Mouse (Mus musculus): ENCODE results near the gene Acly. TPM values are rescaled to one million over a fixed set of nuclear protein-coding genes. Genes with fewer than 3 reads are reported as not detected.

Gene Acly
- polyA plus RNA-seq, 1 experiment from 2014 or later, result 218 TPM

DNA sequence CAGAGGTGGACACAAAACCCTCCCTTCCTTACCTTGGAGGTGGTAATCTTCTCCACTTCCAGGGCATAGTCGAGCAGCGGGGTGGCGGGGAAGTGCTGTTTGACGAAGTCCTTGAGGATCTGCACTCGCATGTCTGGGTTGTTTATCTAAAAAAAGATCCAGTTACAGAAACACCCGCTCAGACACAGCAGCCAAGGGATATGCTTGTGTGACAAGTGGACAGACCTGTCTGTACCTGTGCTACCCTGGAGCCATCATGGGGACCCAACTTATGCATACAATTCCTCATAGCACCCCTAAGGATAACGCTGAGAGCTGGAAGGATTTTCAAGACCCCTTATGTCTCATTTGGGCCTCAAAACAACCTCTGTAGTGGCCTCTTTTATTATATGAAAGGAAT lies 48.6 kb downstream of the Acly start:
- H3K4me3 ChIP-seq (ENCODE audit: low read depth, low read length), result no peak overlapping the region
- H3K9ac ChIP-seq (ENCODE audit: low read depth, low read length), result no peak overlapping the region
- no peaks in the 10 kb centered on the region for H3K4me1 ChIP-seq (ENCODE audit: control insufficient read depth, insufficient read depth, low read length)
- H3K27me3 ChIP-seq (ENCODE audit: control insufficient read depth, insufficient read depth, low read depth, low read length), result no peaks in the 10 kb centered on the region
- no peak overlapping the region for H3K4me2 ChIP-seq (ENCODE audit: low read length)
- no peak for ATAC-seq
- H3K27ac ChIP-seq (ENCODE audit: low read length), result no peak overlapping the region
- WGBS, result 91% methylated on average over 7 of the region's 7 CpGs
- no peaks in the 10 kb centered on the region for H3K9me3 ChIP-seq (replicated peaks; ENCODE audit: control insufficient read depth, low read length, poor library complexity, severe bottlenecking)
- H3K36me3 ChIP-seq (ENCODE audit: control insufficient read depth, insufficient read depth, low read length), result peaks cover 62% of the 10 kb centered on the region

DNA sequence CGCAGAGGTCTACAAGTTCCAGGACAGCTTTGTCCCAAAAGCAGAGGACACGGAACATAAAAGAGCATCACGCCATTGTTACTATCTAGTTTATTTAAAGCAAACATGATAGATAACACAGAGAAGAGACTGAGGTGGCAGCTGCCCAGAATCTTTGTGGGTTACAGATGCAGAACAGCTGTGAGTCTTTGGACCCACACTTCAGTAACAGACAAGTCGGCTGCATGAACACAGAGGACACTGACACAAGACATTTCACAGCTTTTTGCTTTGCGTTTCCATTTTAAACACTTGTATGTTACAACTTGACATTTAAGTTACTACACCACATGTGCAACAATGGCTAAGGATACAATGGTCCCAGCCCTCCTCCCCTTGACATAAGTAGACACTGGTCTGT lies 51.5 kb downstream of the Acly start:
- Histone ChIP-seq H3K4me2 (ENCODE audit: low read length) (no peak overlapping the region), H3K4me1 (ENCODE audit: control insufficient read depth, insufficient read depth, low read length) (0 out of 2 replicates have a peak, but pooled peaks cover 3% of the 10 kb centered on the region), H3K9ac (ENCODE audit: low read depth, low read length) (no peak overlapping the region), H3K4me3 (ENCODE audit: low read depth, low read length) (no peak overlapping the region), H3K9me3 (replicated peaks; ENCODE audit: control insufficient read depth, low read length, poor library complexity, severe bottlenecking) (no peaks in the 10 kb centered on the region), H3K36me3 (ENCODE audit: control insufficient read depth, insufficient read depth, low read length) (peaks cover 39% of the 10 kb centered on the region), H3K27ac (ENCODE audit: low read length) (no peak overlapping the region), H3K27me3 (ENCODE audit: control insufficient read depth, insufficient read depth, low read depth, low read length) (no peaks in the 10 kb centered on the region)
- ATAC-seq, result no peak
- 94% methylated on average over 5 of the region's 5 CpGs for WGBS

DNA sequence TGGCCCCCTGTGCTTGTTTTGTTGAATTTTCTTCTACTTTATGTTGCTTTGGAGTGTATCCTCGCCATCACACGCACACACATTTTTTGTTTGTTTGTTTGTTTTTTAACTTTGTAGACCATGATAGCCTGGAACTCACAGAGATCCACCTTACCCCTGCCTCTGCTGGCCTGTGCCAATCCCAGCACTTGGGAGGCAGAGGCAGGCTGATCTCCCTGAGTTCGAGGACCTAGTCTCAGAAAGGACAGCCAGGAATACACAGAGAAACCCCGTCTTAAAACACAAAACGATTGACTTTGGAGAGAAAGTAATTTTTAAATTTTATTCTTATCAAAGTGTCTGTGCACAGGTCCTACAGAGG lies 54.9 kb downstream of the Acly start:
- Histone ChIP-seq H3K4me1 (ENCODE audit: control insufficient read depth, insufficient read depth, low read length) (peaks cover 23% of the 10 kb centered on the region), H3K9me3 (replicated peaks; ENCODE audit: control insufficient read depth, low read length, poor library complexity, severe bottlenecking) (no peaks in the 10 kb centered on the region), H3K4me3 (ENCODE audit: low read depth, low read length) (peak overlapping the region; percentile 96), H3K9ac (ENCODE audit: low read depth, low read length) (no peak overlapping the region), H3K4me2 (ENCODE audit: low read length) (peak overlapping the region; percentile 35; the same call in 1 of the 2 replicates), H3K27ac (ENCODE audit: low read length) (peak overlapping the region; percentile 91; the same call in 1 of the 2 replicates), H3K36me3 (ENCODE audit: control insufficient read depth, insufficient read depth, low read length) (peaks cover 13% of the 10 kb centered on the region; the same call in 1 of the 2 replicates), H3K27me3 (ENCODE audit: control insufficient read depth, insufficient read depth, low read depth, low read length) (no peaks in the 10 kb centered on the region)
- WGBS, result 32% methylated on average over 5 of the region's 5 CpGs
- peak; percentile 46; the same call in 1 of the 2 replicates for ATAC-seq

DNA sequence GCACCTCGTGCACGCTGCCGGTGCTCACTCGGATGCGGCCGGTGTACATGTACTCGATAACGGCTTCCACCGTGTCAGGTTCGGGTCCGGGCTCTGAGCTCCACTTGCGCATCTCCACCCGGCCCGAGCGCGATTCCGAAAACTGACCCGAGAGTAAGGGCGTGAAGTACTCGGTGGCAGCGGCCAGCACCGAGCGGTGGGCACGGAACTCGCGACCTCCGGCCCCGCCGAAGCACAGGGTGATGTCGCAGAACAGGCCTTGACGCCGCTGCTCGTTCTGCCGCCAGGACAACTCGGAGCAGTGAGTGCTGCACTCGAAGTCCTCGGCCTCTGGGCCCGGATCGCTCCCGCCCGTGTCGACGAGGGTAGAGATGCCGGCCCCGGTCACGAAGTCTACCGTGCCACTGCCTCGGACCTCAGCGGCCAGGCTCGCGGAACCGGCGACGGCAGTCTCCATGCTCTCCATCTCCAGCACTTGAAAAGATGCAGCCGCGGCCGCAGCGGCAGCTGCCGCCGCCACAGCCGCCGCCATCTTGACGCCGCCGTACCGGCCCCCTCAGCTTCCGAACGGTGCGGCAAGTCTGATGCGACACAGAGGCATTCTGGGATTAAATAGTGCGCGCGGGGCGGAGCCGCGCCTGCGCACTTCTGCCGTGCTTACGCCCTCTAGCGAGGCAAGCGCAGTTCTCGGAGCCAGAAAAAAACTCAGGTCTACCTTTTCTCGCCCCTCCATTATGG lies 55.4 kb downstream of the Acly start, which contains the start of gene Klhl11:
Gene Klhl11, minus strand, starts transcription at position 545 of the 738 bp plus-strand sequence.
- peak within 1 kb of the TSS; percentile 95 for H3K9ac ChIP-seq (ENCODE audit: low read depth, low read length)
- H3K27ac ChIP-seq (ENCODE audit: low read length), result peak within 1 kb of the TSS; percentile 91
- no peaks in the 10 kb centered on the region for H3K27me3 ChIP-seq (ENCODE audit: control insufficient read depth, insufficient read depth, low read depth, low read length)
- peak within 1 kb of the TSS; percentile 64 for H3K4me2 ChIP-seq (ENCODE audit: low read length)
- H3K4me3 ChIP-seq (ENCODE audit: low read depth, low read length), result peak within 1 kb of the TSS; percentile 96
- peaks cover 23% of the 10 kb centered on the region for H3K4me1 ChIP-seq (ENCODE audit: control insufficient read depth, insufficient read depth, low read length)
- peaks cover 11% of the 10 kb centered on the region; the same call in 1 of the 2 replicates for H3K36me3 ChIP-seq (ENCODE audit: control insufficient read depth, insufficient read depth, low read length)
- under 1% methylated on average over 83 of the region's 83 CpGs for WGBS
- H3K9me3 ChIP-seq (replicated peaks; ENCODE audit: control insufficient read depth, low read length, poor library complexity, severe bottlenecking), result no peaks in the 10 kb centered on the region
- ATAC-seq, result peak; percentile 91

DNA sequence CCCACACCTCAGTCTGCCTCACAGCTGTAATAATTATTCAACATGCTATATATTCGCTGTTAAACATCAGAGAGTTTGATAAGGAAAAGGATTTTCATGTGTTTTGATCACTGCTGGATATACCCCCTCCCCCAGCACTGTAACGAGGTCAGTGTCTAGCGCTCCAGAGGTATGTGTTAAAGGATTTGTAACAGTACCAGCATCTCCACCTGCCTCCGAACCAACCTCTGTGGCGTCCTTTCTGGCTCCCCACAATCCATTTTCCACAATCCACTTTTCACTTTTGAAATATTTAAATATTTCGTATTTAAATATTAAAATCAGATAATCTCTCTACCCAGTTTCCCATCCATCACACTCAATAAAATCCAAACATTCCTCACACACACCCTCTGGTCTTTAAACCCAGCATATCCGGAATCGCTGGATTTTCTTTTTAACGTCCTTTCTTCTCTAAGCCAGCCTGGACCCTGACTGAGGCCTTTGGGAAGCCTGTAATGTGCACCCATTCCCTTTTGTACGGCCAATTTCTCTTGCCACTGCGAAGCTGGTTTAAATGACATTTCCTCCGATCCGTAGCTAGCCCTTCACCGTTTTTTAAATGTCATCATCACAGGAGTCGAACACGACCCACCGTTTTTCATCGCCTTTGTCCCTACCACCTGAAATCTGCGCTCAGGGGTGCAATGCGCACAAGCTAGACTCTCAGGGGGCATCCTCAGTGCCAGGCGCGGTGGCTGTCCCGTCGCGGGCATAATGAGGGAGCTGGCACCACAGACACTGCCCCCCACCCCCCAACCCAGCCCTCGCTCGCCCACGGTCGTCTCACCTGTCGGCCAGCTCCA lies 56.2 kb downstream of the Acly start:
- H3K9ac ChIP-seq (ENCODE audit: low read depth, low read length), result peak overlapping the region; percentile 95
- ATAC-seq, result peak; percentile 60
- peak overlapping the region; percentile 96 for H3K4me3 ChIP-seq (ENCODE audit: low read depth, low read length)
- H3K27ac ChIP-seq (ENCODE audit: low read length), result peak overlapping the region; percentile 91
- 0 out of 2 replicates have a peak, but pooled peaks cover 6% of the 10 kb centered on the region for H3K36me3 ChIP-seq (ENCODE audit: control insufficient read depth, insufficient read depth, low read length)
- H3K9me3 ChIP-seq (replicated peaks; ENCODE audit: control insufficient read depth, low read length, poor library complexity, severe bottlenecking), result no peaks in the 10 kb centered on the region
- 3% methylated on average over 29 of the region's 30 CpGs for whole genome bisulfite sequencing
- H3K4me1 ChIP-seq (ENCODE audit: control insufficient read depth, insufficient read depth, low read length), result peaks cover 23% of the 10 kb centered on the region
- H3K27me3 ChIP-seq (ENCODE audit: control insufficient read depth, insufficient read depth, low read depth, low read length), result no peaks in the 10 kb centered on the region
- peak overlapping the region; percentile 64 for H3K4me2 ChIP-seq (ENCODE audit: low read length)

DNA sequence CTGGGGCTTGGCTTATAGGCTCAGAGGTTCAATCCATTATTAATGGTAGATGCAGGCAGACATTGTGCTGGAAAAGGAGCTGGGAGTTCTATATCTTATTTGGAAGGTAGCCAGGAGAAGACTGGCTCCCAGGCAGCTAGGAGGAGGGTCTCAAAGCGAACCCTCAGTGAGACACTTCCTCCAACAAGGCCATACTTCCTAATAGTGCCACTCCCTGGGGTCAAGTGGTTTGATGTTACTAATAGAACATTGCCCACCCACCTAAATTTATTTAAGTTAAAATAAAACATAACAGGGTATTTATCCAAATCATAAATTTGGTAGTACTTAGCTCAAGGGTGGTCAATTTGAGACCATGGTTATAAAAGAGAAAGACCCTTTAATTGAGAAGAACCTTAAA lies 62.0 kb downstream of the Acly start:
- 79% methylated on average over 1 of the region's 1 CpGs for WGBS
- H3K27ac ChIP-seq (ENCODE audit: low read length), result no peak overlapping the region
- peaks cover 10% of the 10 kb centered on the region; the same call in 1 of the 2 replicates for H3K36me3 ChIP-seq (ENCODE audit: control insufficient read depth, insufficient read depth, low read length)
- no peaks in the 10 kb centered on the region for H3K9me3 ChIP-seq (replicated peaks; ENCODE audit: control insufficient read depth, low read length, poor library complexity, severe bottlenecking)
- H3K4me3 ChIP-seq (ENCODE audit: low read depth, low read length), result no peak overlapping the region
- no peak for ATAC-seq
- no peak overlapping the region for H3K4me2 ChIP-seq (ENCODE audit: low read length)
- peaks cover 18% of the 10 kb centered on the region for H3K4me1 ChIP-seq (ENCODE audit: control insufficient read depth, insufficient read depth, low read length)
- no peaks in the 10 kb centered on the region for H3K27me3 ChIP-seq (ENCODE audit: control insufficient read depth, insufficient read depth, low read depth, low read length)
- H3K9ac ChIP-seq (ENCODE audit: low read depth, low read length), result no peak overlapping the region

DNA sequence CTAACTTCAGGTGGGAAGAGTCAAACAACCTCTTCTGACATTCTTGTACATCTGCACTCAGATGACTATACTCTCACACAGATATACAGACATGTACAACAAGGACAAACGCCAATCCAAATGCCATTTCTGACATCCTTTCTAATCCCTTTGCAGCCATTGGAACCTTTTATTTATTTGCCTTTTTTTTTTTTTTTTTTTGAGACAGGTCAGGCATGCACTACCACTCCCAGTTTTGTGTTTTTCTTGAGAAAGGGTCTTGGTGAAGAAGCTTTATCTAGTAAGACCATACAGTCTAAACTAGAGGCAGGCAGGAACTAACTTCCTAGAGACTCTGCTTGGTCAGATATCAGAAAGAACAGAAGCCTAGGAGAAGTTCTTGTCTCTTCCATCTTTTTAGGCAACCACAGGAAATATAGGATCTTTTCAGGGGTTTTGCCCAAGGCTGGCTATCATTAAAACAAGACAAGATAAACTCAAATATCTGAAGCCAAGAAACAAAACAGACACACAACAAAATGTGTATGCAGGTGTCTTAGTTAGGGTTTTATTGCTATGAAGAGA lies 62.5 kb downstream of the Acly start:
- Histone ChIP-seq H3K27me3 (ENCODE audit: control insufficient read depth, insufficient read depth, low read depth, low read length) (no peaks in the 10 kb centered on the region), H3K4me3 (ENCODE audit: low read depth, low read length) (no peak overlapping the region), H3K36me3 (ENCODE audit: control insufficient read depth, insufficient read depth, low read length) (peaks cover 10% of the 10 kb centered on the region; the same call in 1 of the 2 replicates), H3K9ac (ENCODE audit: low read depth, low read length) (no peak overlapping the region), H3K4me2 (ENCODE audit: low read length) (no peak overlapping the region), H3K27ac (ENCODE audit: low read length) (no peak overlapping the region), H3K4me1 (ENCODE audit: control insufficient read depth, insufficient read depth, low read length) (peaks cover 12% of the 10 kb centered on the region), H3K9me3 (replicated peaks; ENCODE audit: control insufficient read depth, low read length, poor library complexity, severe bottlenecking) (no peaks in the 10 kb centered on the region)
- WGBS, result 84% methylated on average over 1 of the region's 1 CpGs
- no peak for ATAC-seq

DNA sequence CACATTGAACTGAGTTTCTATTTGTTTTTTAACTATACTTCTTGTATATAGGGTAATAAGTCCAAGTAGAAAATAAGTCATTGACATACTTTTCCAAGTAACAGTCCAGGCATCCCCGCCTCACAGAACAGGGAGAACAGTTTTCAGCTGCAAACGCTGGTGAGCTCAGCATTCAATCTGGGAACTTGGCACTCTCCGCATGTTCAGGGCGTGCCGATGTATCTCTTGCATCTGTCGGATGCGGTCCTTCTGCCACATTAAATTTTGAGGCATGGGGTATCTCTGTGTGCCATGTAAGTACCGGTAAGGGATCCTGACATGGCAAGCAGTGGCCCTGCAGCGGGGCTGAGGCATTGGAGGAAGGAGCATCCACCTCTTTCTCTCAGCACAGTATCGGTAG lies 65.1 kb downstream of the Acly start:
- WGBS, result 95% methylated on average over 10 of the region's 10 CpGs
- H3K9me3 ChIP-seq (replicated peaks; ENCODE audit: control insufficient read depth, low read length, poor library complexity, severe bottlenecking), result no peaks in the 10 kb centered on the region
- no peak for ATAC-seq
- no peaks in the 10 kb centered on the region for H3K27me3 ChIP-seq (ENCODE audit: control insufficient read depth, insufficient read depth, low read depth, low read length)
- no peak overlapping the region for H3K9ac ChIP-seq (ENCODE audit: low read depth, low read length)
- peaks cover 10% of the 10 kb centered on the region; the same call in 1 of the 2 replicates for H3K36me3 ChIP-seq (ENCODE audit: control insufficient read depth, insufficient read depth, low read length)
- H3K4me1 ChIP-seq (ENCODE audit: control insufficient read depth, insufficient read depth, low read length), result 0 out of 2 replicates have a peak, but pooled peaks cover 2% of the 10 kb centered on the region
- no peak overlapping the region for H3K4me3 ChIP-seq (ENCODE audit: low read depth, low read length)
- H3K4me2 ChIP-seq (ENCODE audit: low read length), result no peak overlapping the region
- H3K27ac ChIP-seq (ENCODE audit: low read length), result no peak overlapping the region
